Mouse (Mus musculus) kidney, embryonic 14.5 days (tissue): ENCODE data around the gene Nlgn2. TPM values are rescaled to one million over a fixed set of nuclear protein-coding genes. Genes with fewer than 3 reads are reported as not detected.

Experiments used
- ATAC-seq: fragments of 200-750 bp; cut with Nextera tagmentation; 2 replicates; pipeline ENCODE4 v1.8.0; 2017; ENCODE audit warnings: moderate number of reproducible peaks, mild to moderate bottlenecking, moderate TSS enrichment, moderate library complexity; ENCODE audit not compliant: low FRiP score, low TSS enrichment
- H3K27ac ChIP-seq: fragments of 300-500 bp; sonication (generic); 2 replicates; pipeline ENCODE4 v1.5.1; 2014; ENCODE audit warnings: low read depth, mild to moderate bottlenecking, low read length, moderate library complexity, mixed read lengths
- H3K27me3 ChIP-seq: fragments of 300-500 bp; sonication (generic); 2 replicates; pipeline ENCODE4 v1.6.1; 2014; ENCODE audit warnings: mild to moderate bottlenecking, low read length; ENCODE audit not compliant: control insufficient read depth, insufficient read depth
- H3K36me3 ChIP-seq: fragments of 300-500 bp; sonication (generic); 2 replicates; pipeline ENCODE4 v1.6.1; 2014; ENCODE audit warnings: low read length, mixed read lengths; ENCODE audit not compliant: control insufficient read depth, insufficient read depth
- H3K4me1 ChIP-seq: fragments of 300-500 bp; sonication (generic); 2 replicates; pipeline ENCODE4 v1.6.1; 2014; ENCODE audit warnings: low read length, mixed read lengths; ENCODE audit not compliant: control insufficient read depth, insufficient read depth
- H3K4me2 ChIP-seq: fragments of 300-500 bp; sonication (generic); replicated peaks from 2 replicates; pipeline ENCODE4 v1.6.1; 2014; ENCODE audit warnings: low read depth, mild to moderate bottlenecking, low read length
- H3K4me3 ChIP-seq: fragments of 300-500 bp; sonication (generic); 2 replicates; pipeline ENCODE4 v1.5.1; 2014; ENCODE audit warnings: mild to moderate bottlenecking, low read length
- H3K9ac ChIP-seq: fragments of 300-500 bp; sonication (generic); 2 replicates; pipeline ENCODE4 v1.6.1; 2014; ENCODE audit warnings: low read depth, mild to moderate bottlenecking, low read length, moderate library complexity
- H3K9me3 ChIP-seq: fragments of 300-500 bp; sonication (generic); 2 replicates; pipeline ENCODE4 v1.6.1; 2016; ENCODE audit warnings: low read length; ENCODE audit not compliant: control insufficient read depth
- WGBS: fragments of 180-500 bp; shearing (Covaris S2); extraction: QIAGEN DNeasy Blood & Tissue Kit; methylation state at CpG from one replicate; pipeline ENCODE4 v1.1.7; 2014; 5-methylcytosine and 5-hydroxymethylcytosine counted together
- polyA plus RNA-seq: library from polyadenylated mRNA; unstranded; fragments of >200 nt; fragmentation: Nextera tagmentation; extraction: Ambion mirVana; gene quantifications from 2 replicates; pipeline ENCODE4 v1.2.1, GENCODE M21; 2014

Gene Nlgn2
- polyA plus RNA-seq, 1 experiment from 2014 or later = 7.8 TPM

DNA sequence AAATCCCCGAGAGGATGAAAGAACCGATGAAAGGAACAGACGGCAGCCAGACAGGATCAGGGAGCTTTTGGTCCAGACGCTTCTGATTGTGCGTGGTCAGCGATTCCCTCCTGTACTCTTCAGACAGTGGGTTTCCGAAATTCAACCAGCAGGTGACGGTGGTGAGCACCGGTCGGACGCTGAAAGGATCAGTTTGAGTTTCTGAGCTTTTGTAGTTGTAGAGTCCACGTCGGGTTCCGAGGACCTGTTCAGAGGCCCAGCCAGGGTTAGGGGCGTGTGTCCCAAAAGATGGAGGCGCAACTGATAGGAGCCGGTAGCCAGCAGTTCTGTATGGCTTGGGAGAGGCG, 42.9 kb upstream of the Nlgn2 start:
- Histone ChIP-seq H3K9ac (peak overlapping the region; percentile 28), H3K4me3 (peak overlapping the region; percentile 40), H3K4me1 (peaks cover 29% of the 10 kb centered on the region), H3K27me3 (no peaks in the 10 kb centered on the region), H3K4me2 (peak overlapping the region; percentile 81), H3K9me3 (no peaks in the 10 kb centered on the region), H3K27ac (peak overlapping the region; percentile 96), H3K36me3 (no peaks in the 10 kb centered on the region)
- ATAC-seq = no peak; the same call in 1 of the 2 replicates
- WGBS = 0% methylated on average over 18 of the region's 18 CpGs

DNA sequence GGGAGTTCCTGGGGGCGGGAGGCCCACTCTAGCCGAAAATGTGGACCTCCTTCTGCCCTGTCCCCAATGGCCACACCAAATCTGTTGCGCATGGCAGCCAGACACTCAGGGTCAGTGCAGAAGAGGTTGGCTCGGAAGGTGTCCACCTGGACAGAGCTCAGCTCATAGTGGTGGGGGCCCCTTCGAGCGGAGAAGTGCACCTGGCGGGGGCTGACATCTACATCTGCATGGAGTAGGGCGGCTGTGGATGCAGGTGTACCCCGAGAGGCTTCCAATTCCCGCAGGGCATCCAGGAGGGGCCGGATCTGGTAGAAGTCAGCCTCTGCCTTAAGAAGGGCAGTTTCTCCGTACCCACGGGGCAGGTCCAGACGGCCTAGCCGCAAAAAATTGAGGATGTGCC, 42.1 kb upstream of the Nlgn2 start:
- Histone ChIP-seq H3K9me3 (no peaks in the 10 kb centered on the region), H3K27ac (no peak overlapping the region), H3K4me2 (peak overlapping the region; percentile 81), H3K27me3 (no peaks in the 10 kb centered on the region), H3K4me1 (peaks cover 29% of the 10 kb centered on the region), H3K36me3 (no peaks in the 10 kb centered on the region), H3K4me3 (peak overlapping the region; percentile 40), H3K9ac (peak overlapping the region; percentile 28)
- WGBS = 48% methylated on average over 15 of the region's 15 CpGs
- no peak for ATAC-seq

DNA sequence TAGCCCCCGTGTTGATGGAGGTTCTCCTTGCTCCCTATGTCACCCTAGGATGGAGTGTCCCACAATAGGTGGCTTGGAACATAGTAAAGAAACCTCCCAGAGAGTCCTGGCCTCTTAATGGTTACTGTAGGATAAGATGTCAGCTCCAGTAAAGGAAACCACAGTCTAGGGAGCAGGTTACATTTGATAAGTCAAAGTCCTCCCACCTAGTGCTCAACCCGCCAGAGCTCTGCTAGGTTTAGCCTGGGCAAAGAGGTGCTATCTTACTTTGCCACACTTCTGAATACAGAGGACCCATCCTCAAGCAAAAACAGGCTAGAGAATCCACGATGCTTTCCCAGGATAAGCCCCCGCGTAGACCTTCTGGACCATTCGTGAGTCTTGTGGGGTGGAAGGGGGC, 41.4 kb upstream of the Nlgn2 start:
- Histone ChIP-seq H3K27ac (no peak overlapping the region), H3K4me2 (peak overlapping the region; percentile 81), H3K4me3 (no peak overlapping the region; the same call in 1 of the 2 replicates), H3K36me3 (no peaks in the 10 kb centered on the region), H3K4me1 (peaks cover 29% of the 10 kb centered on the region), H3K9me3 (no peaks in the 10 kb centered on the region), H3K27me3 (no peaks in the 10 kb centered on the region), H3K9ac (no peak overlapping the region)
- no peak for ATAC-seq
- 79% methylated on average over 6 of the region's 6 CpGs for WGBS

DNA sequence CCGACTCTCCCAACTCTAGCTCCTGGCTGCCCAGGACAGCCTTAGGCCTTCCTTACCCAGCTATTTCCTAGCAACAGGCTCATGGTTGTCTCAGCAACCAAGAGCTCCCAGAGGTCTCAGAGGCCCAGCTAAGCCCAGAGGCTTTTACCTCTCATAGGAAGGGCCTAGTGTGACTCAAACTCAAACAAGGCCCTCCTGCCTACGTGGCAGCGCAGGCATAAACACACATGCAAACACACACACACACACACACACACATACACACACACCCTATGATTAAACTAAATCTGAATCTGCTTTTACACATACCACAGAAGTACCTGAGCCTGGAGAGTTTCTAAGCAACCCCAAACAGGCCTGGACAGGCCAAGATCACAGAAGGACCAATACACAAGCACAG, 40.8 kb upstream of the Nlgn2 start:
- H3K4me3 ChIP-seq = no peak overlapping the region
- H3K27me3 ChIP-seq = no peaks in the 10 kb centered on the region
- H3K4me2 ChIP-seq = no peak overlapping the region
- ATAC-seq = no peak
- H3K9me3 ChIP-seq = no peaks in the 10 kb centered on the region
- H3K36me3 ChIP-seq = no peaks in the 10 kb centered on the region
- H3K4me1 ChIP-seq = peaks cover 29% of the 10 kb centered on the region
- no peak overlapping the region for H3K27ac ChIP-seq
- no peak overlapping the region for H3K9ac ChIP-seq
- 85% methylated on average over 3 of the region's 3 CpGs for WGBS

DNA sequence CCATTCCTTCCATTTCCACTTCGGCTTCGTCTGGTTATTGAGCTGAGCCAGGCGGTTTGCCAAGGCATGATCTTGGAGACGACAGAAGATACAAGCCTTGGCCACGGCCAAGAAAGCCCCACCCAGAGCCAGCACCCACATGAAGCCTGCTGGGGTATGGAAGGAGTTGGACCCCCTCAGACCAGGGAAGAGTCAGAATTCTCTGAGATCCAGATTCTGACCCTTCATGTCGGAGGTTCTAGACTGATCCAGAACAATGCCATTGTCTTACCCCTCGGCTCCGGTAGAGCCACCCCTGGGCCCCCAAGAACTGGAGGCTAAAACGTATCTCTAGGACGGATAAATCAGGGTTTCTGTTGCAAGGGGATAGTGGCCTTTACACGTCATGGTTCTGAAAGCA, 40.3 kb upstream of the Nlgn2 start, which contains the start of gene Tmem95:
Gene Tmem95 (minus strand): TSS at position 141 of the 400 bp plus-strand sequence.
- Histone ChIP-seq H3K36me3 (no peaks in the 10 kb centered on the region), H3K27ac (no peak within 1 kb of the TSS), H3K9me3 (no peaks in the 10 kb centered on the region), H3K4me1 (peaks cover 29% of the 10 kb centered on the region), H3K4me2 (peak within 1 kb of the TSS; percentile 20; the same call in 1 of the 2 replicates), H3K27me3 (no peaks in the 10 kb centered on the region), H3K9ac (0 out of 2 replicates have a peak within 1 kb of the TSS, but pooled peaks have one; percentile 14), H3K4me3 (no peak within 1 kb of the TSS; the same call in 1 of the 2 replicates)
- ATAC-seq = no peak
- 89% methylated on average over 11 of the region's 11 CpGs for WGBS

DNA sequence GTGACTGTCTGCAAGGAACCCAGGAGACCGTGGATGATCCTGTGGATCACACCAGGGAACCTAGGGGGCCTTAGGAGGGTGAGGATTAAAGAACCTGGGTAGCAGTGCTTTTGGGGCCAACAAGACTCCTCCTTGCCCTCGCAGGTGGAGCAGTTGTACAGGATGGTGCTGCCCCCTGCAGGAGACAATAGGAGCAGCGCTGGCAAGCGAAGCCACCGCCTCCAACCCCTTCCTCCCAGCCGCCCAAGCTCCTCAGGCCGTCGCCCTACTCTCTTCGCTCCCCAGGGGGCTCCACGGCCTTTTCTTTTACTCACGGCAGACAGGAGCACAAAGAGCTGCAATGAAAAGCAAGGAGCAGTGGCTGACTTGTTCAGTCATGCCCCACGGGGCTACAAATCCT, 39.3 kb upstream of the Nlgn2 start:
- Histone ChIP-seq H3K4me3 (no peak overlapping the region; the same call in 1 of the 2 replicates), H3K4me2 (peak overlapping the region; percentile 20; the same call in 1 of the 2 replicates), H3K27ac (no peak overlapping the region), H3K36me3 (no peaks in the 10 kb centered on the region), H3K9me3 (no peaks in the 10 kb centered on the region), H3K9ac (0 out of 2 replicates have a peak overlapping the region, but pooled peaks have one; percentile 14), H3K27me3 (no peaks in the 10 kb centered on the region), H3K4me1 (peaks cover 24% of the 10 kb centered on the region)
- 0 out of 2 replicates have a peak, but pooled peaks have one; percentile 22 for ATAC-seq
- WGBS = 5% methylated on average over 12 of the region's 12 CpGs

DNA sequence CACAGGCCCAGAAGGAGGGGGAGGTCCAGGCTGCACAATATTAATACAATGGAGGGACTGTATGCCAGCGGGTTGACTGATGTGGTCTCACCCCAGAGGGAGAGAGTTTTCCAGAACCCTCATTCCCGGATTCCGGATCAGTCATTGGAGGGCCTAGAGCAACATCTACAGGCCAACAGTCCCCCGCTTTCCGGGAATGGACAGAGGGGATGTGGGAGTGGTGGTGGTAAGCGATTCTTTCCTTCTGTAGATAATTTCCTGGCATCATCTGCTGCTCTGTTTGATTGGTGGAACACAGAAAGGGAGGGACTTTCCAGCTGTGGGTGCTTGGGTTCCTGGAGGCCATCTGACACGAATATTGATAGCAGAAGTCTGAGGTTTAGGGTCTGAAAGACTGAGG, 38.6 kb upstream of the Nlgn2 start:
- Histone ChIP-seq H3K4me1 (peaks cover 19% of the 10 kb centered on the region), H3K27me3 (no peaks in the 10 kb centered on the region), H3K4me2 (no peak overlapping the region), H3K4me3 (no peak overlapping the region), H3K9ac (no peak overlapping the region), H3K27ac (no peak overlapping the region), H3K36me3 (no peaks in the 10 kb centered on the region), H3K9me3 (no peaks in the 10 kb centered on the region)
- no peak for ATAC-seq
- WGBS = 59% methylated on average over 7 of the region's 7 CpGs

DNA sequence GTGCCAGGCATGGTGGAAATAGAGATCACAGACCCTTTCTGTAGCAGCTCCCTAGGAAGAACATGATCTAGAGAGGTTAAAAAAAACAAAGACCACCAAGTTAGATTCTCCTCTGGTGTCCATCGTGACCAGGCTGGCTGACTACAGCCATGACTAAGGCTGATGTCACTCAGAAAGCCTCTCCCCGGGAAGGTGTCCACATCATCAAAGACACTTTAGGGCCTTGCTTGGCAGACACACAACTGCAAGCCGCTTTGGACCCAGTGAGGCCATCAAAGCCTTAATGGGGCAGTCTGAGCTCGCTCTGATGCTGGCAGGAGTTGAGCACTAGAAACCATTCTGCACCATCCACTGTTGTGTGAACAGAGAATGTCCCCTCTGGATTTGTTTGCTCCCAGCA, 34.9 kb upstream of the Nlgn2 start:
- Histone ChIP-seq H3K9me3 (no peaks in the 10 kb centered on the region), H3K4me3 (no peak overlapping the region), H3K4me2 (no peak overlapping the region), H3K27ac (no peak overlapping the region), H3K9ac (no peak overlapping the region), H3K4me1 (peaks cover 4% of the 10 kb centered on the region; the same call in 1 of the 2 replicates), H3K27me3 (no peaks in the 10 kb centered on the region), H3K36me3 (no peaks in the 10 kb centered on the region)
- ATAC-seq = no peak
- WGBS = 63% methylated on average over 4 of the region's 4 CpGs

DNA sequence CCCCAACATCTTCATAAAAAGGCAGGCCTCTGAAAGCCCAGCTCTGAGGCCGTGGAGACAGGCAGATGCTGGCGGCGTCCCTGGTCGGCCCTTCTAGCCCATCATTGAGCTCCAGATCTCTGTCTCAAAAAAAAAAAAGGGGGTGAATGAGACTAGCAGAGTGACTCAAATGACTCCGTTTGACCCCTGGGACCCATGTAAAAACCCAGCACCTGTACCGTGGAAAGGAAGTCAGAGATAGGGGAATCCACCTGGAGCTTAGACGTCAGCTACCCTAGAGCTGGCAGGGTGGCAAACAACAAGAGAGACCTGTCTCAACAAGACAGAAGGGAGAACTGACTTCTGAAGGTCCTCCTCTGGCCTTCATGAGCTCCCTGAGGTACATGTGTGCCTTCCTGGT, 34.2 kb upstream of the Nlgn2 start:
- Histone ChIP-seq H3K4me2 (no peak overlapping the region), H3K4me1 (no peaks in the 10 kb centered on the region), H3K9me3 (no peaks in the 10 kb centered on the region), H3K27ac (no peak overlapping the region), H3K36me3 (no peaks in the 10 kb centered on the region), H3K4me3 (no peak overlapping the region), H3K9ac (no peak overlapping the region), H3K27me3 (no peaks in the 10 kb centered on the region)
- no peak for ATAC-seq
- 92% methylated on average over 7 of the region's 7 CpGs for whole genome bisulfite sequencing
